Mouse (Mus musculus): ENCODE measurements around the gene Prkn.

DNA sequence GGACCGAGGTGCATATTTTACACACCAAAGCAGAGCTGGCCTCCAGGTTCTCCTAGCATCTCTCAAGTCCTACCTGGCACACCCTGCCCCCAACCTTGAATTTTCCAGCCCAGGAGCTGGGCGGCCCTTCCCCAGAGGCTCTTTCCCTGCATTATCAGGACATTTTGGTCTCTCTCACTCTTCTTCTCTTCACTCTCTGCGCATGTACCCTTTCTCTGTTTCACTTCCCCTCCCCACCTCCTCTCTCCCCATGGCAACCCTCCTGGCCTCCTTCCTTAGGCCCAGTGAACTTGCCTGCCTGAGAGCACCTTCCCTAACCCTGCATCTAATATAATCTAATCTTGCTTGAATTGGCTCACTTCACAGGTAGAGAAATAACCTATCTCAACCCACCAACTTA, 996.9 kb downstream of the Prkn start:
- no peak for TF ChIP-seq ZC3H11A (IDR thresholded peaks at IDR 0.05; ENCODE audit: borderline replicate concordance, low read depth, low read length)
- TF ChIP-seq CHD2 (IDR thresholded peaks at IDR 0.05; ENCODE audit: low read depth, low read length) = no peak
- TF ChIP-seq ZNF384 (IDR thresholded peaks at IDR 0.05; ENCODE audit: low read depth, low read length) = no peak
